8 mouse cellular contexts compared by ENCODE assay signal in the genomic region with DNA sequence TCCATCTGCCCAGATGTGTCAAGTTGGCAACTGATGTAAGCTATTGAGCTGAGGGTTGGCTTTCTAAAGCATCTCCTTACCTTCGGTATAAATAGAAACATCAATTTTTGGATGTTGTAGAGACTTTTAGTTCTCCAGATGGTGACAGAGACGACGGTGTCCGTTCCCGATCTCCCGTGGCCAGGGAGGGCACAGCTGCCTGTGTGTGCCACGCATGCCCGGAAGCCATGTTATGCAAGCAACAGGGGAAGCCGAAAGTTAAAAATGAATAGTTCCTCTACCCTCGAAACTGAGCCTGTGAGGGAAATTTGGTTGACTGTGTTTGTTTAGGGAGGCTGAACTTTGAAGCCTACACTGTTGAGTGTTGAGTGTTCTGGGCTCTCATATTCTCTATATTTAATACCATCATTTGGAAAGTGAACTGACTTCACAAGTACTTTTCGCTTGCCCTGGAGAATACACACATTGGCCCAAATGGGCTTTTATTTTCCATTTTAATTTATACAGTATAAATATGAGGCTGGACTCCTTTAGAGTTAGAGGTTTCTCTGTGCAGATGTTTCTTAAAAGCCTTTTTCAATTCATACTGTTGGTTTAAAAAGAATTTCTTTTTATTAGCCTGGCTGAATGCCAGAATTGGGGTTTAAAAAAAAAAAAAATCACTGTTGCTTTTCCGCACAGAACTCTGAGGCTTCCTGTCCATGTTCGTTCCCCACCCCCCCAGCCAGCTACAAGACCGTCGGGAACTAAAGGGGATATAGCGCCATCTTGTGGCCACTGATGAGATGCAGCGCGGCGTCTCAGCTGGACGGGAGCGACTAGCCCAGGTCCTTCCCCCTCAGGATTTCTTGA. TPM values are rescaled to one million over a fixed set of nuclear protein-coding genes. Genes with fewer than 3 reads are reported as not detected.
A peak's percentile ranks its signal among the peaks of the same experiment; 100 is the strongest.
DNase-seq lines count a peak whose midpoint lies in the region; ATAC-seq and TF ChIP-seq lines count a peak whose summit lies in the region.

No protein-coding gene starts in this region.

- no peaks in the 10 kb centered on the region for H3K36me3 ChIP-seq in embryonic facial prominence, embryonic 15.5 days
- H3K36me3 ChIP-seq in kidney, embryonic 15.5 days = no peaks in the 10 kb centered on the region
- H3K36me3 ChIP-seq in myocyte (ENCODE audit: control insufficient read depth, insufficient read depth) = no peaks in the 10 kb centered on the region

- ATAC-seq in embryonic facial prominence, embryonic 15.5 days (ENCODE audit: insufficient number of reproducible peaks, low FRiP score, low TSS enrichment, low read depth) = peak; percentile 79
- ATAC-seq in kidney, embryonic 15.5 days (replicated peaks; ENCODE audit: low FRiP score) = peak; percentile 91

- no peak overlapping the region for H3K9ac ChIP-seq in embryonic facial prominence, embryonic 15.5 days
- H3K9ac ChIP-seq in kidney, embryonic 15.5 days = no peak overlapping the region

- peak; percentile 92 for TF ChIP-seq CTCF in bone marrow macrophage, adult 2 months (IDR thresholded peaks at IDR 0.05; ENCODE audit: low read depth, low read length)

- DNase-seq in A20 (ENCODE audit: low read depth, low spot score) = peak; percentile 85
- peak; percentile 70 to 73 for DNase-seq in heart, adult 9 months (ENCODE audit: low spot score in 2 of 2)
- DNase-seq in liver = peak; percentile 83
- DNase-seq in spleen, postnatal 4 days (ENCODE audit: low spot score in 2 of 2) = peak; percentile 64 to 87

- no peaks in the 10 kb centered on the region for H3K79me2 ChIP-seq in myocyte (ENCODE audit: control insufficient read depth, insufficient read depth)

- 30% methylated on average over 21 of the region's 21 CpGs for WGBS in embryonic facial prominence, embryonic 15.5 days
- WGBS in kidney, embryonic 15.5 days = 45% methylated on average over 21 of the region's 21 CpGs

- TF ChIP-seq POLR2A in bone marrow macrophage, adult 2 months (IDR thresholded peaks at IDR 0.05; ENCODE audit: borderline replicate concordance, low read depth, low read length) = no peak
- TF ChIP-seq POLR2A in myocyte (IDR thresholded peaks at IDR 0.05; ENCODE audit: insufficient read length, low read depth) = no peak

- no peak overlapping the region for H3K27ac ChIP-seq in bone marrow macrophage, adult 2 months (ENCODE audit: insufficient read depth, low read depth, low read length)
- H3K27ac ChIP-seq in embryonic facial prominence, embryonic 15.5 days (replicated peaks) = peak overlapping the region; percentile 73
- peak overlapping the region; percentile 62; the same call in 1 of the 2 replicates for H3K27ac ChIP-seq in kidney, embryonic 15.5 days

- no peak overlapping the region for H3ac ChIP-seq in myocyte (ENCODE audit: control insufficient read depth, insufficient read length)

- H3K9me3 ChIP-seq in embryonic facial prominence, embryonic 15.5 days (replicated peaks) = no peaks in the 10 kb centered on the region
- no peaks in the 10 kb centered on the region for H3K9me3 ChIP-seq in kidney, embryonic 15.5 days (replicated peaks)

- H3K4me2 ChIP-seq in embryonic facial prominence, embryonic 15.5 days (replicated peaks) = peak overlapping the region; percentile 33
- H3K4me2 ChIP-seq in kidney, embryonic 15.5 days = peak overlapping the region; percentile 59
- H3K4me2 ChIP-seq in myocyte (ENCODE audit: low read depth) = peak overlapping the region; percentile 30

- no peak overlapping the region for H3K4me3 ChIP-seq in bone marrow macrophage, adult 2 months (ENCODE audit: insufficient read depth, low read length)
- H3K4me3 ChIP-seq in embryonic facial prominence, embryonic 15.5 days (replicated peaks) = 0 out of 2 replicates have a peak overlapping the region, but pooled peaks have one; percentile 15
- H3K4me3 ChIP-seq in kidney, embryonic 15.5 days (replicated peaks) = peak overlapping the region; percentile 33
- no peak overlapping the region for H3K4me3 ChIP-seq in myocyte

- H3K4me1 ChIP-seq in bone marrow macrophage, adult 2 months (ENCODE audit: control insufficient read depth, insufficient read depth, low read length) = peaks cover 5% of the 10 kb centered on the region
- peaks cover 13% of the 10 kb centered on the region; the same call in 1 of the 2 replicates for H3K4me1 ChIP-seq in embryonic facial prominence, embryonic 15.5 days
- peaks cover 11% of the 10 kb centered on the region for H3K4me1 ChIP-seq in kidney, embryonic 15.5 days

- H3K27me3 ChIP-seq in embryonic facial prominence, embryonic 15.5 days = no peaks in the 10 kb centered on the region
- H3K27me3 ChIP-seq in kidney, embryonic 15.5 days = no peaks in the 10 kb centered on the region
- no peaks in the 10 kb centered on the region for H3K27me3 ChIP-seq in myocyte (ENCODE audit: control insufficient read depth, insufficient read depth, insufficient read length)

TF ChIP-seq in myocyte, 11 proteins besides CTCF, POLR2A, EP300 and RAD21:
- TF ChIP-seq MAX (IDR thresholded peaks at IDR 0.05; ENCODE audit: low read depth) (no peak), MYOG (IDR thresholded peaks at IDR 0.05; ENCODE audit: control insufficient read depth in 1 of 3, insufficient read depth in 1 of 3, insufficient read length in 2 of 3, low read depth in 2 of 3) (no peak), E2F4 (IDR thresholded peaks at IDR 0.05; ENCODE audit: insufficient read depth) (no peak), MYOD1 (IDR thresholded peaks at IDR 0.05; ENCODE audit: control insufficient read depth in 1 of 3, insufficient read length in 2 of 3, low read depth in 2 of 3) (no peak), TCF3 (IDR thresholded peaks at IDR 0.05; ENCODE audit: insufficient read length, low read depth) (no peak), USF1 (IDR thresholded peaks at IDR 0.05; ENCODE audit: low read depth) (no peak), CEBPB (IDR thresholded peaks at IDR 0.05; ENCODE audit: insufficient read depth, poor library complexity, severe bottlenecking) (no peak), SRF (IDR thresholded peaks at IDR 0.05; ENCODE audit: control insufficient read depth, insufficient read length, low read depth) (no peak), TCF12 (IDR thresholded peaks at IDR 0.05; ENCODE audit: insufficient read depth, poor library complexity, severe bottlenecking) (no peak), REST (IDR thresholded peaks at IDR 0.05; ENCODE audit: insufficient read depth, insufficient read length) (no peak), POLR2AphosphoS2 (IDR thresholded peaks at IDR 0.05; ENCODE audit: insufficient read length, low read depth) (no peak)

RNA-seq across cellular contexts. Expression of gene Cdk1, which starts 31.8 kb away (rescaled TPM):
- polyA plus RNA-seq in bone marrow macrophage, adult 2 months (2012; ENCODE audit: insufficient read depth, insufficient read length, missing spikeins) = 86.3 and 92.4 TPM in 2 replicates
- 349 and 373 TPM in 2 replicates for polyA plus RNA-seq in embryonic facial prominence, embryonic 15.5 days (2015; fragmentation: Nextera tagmentation; extraction: Ambion mirVana)
- polyA plus RNA-seq in kidney, embryonic 15.5 days (2015; fragmentation: Nextera tagmentation; extraction: Ambion mirVana) = 490 and 496 TPM in 2 replicates
- polyA plus RNA-seq in myocyte (2012; fragmentation: generic; extraction: Trizol) = 85.7 TPM

Comparison
In these comparisons a context has a peak if more than half of its experiments do, and no peak if none do; other contexts are left out.
1. H3K4me3 ChIP-seq: peak in embryonic facial prominence, embryonic 15.5 days (single experiment) and kidney, embryonic 15.5 days (single experiment); none in bone marrow macrophage, adult 2 months (single experiment) and myocyte (single experiment).
2. Peak in every context shown above with its lines, with median percentiles within 50 percentile points of each other: DNase-seq and H3K4me2 ChIP-seq.